Mouse (Mus musculus) Patski (cell line): ENCODE data around the gene Gm45337. TPM values are rescaled to one million over a fixed set of nuclear protein-coding genes. Genes with fewer than 3 reads are reported as not detected.
A peak's percentile ranks its signal among the peaks of the same experiment; 100 is the strongest.

ENCODE experiments used
- ATAC-seq: fragments of 100-300 bp; one replicate; pipeline ENCODE4 v1.8.0; 2021
- CTCF ChIA-PET: fragments of 350-600 bp; sonication (Branson Sonifier 250); formaldehyde crosslinking; loops from one replicate; lab custom pipeline; 2022; ENCODE audit warnings: inconsistent platforms; lab: Charles Lee
- POLR2A ChIA-PET: fragments of 350-600 bp; sonication (Branson Sonifier 250); formaldehyde crosslinking; loops from one replicate; lab custom pipeline; 2022; ENCODE audit warnings: antibody characterized with exemption, inconsistent platforms; lab: Charles Lee
- DNase-seq: peaks from one replicate; pipeline ENCODE4 v3.0.0-alpha.2; 2011; ENCODE audit warnings: low read depth, low spot score
- H3K27me3 ChIP-seq: fragments of 371-371 bp; one replicate; pipeline ENCODE4 v1.5.1; 2021
- CTCF ChIP-seq: fragments of 100-300 bp; IDR thresholded peaks from one replicate; pipeline ENCODE4 v1.5.1; 2021
- in situ Hi-C: fragments of 300-500 bp; cut with MboI; formaldehyde crosslinking; loops from 3 replicates; pipeline ENCODE4 v1.11.1; 2018; ENCODE audit warnings: low pct_unique_long_range_greater_than_20kb, mixed read lengths
- polyA plus RNA-seq: library from polyadenylated mRNA; unstranded; gene quantifications from one replicate; pipeline ENCODE4 v1.2.3, GENCODE M21; 2021

Gene Gm45337
- polyA plus RNA-seq, 1 experiment from 2014 or later, result not detected

GRCm38 (mm10) chr7:142104747-142105146 lies 39.7 kb downstream of the Gm45337 start:
- in situ Hi-C loops, result no loop called here
- TF ChIP-seq CTCF, result no peak
- no peaks in the 10 kb centered on the region for H3K27me3 ChIP-seq
- ChIA-PET POLR2A (no interaction called here), CTCF (interaction anchor here (1.3 kb wide), 1 partner anchor 52 kb away, joined by 3 read pairs; no protein-coding TSS in a partner anchor)
- DNase-seq (no peak), ATAC-seq (no peak)

GRCm38 (mm10) chr7:142097776-142098175 lies 46.6 kb downstream of the Gm45337 start:
- POLR2A ChIA-PET, result interaction anchor here (2.1 kb wide), 1 partner anchor 27 kb away, joined by 8 read pairs; no protein-coding TSS in a partner anchor
- CTCF ChIA-PET, result interaction anchor here (0.8 to 5.0 kb wide), 18 partner anchors 9 to 155 kb away, joined by 3 to 67 read pairs (median 4); no protein-coding TSS in a partner anchor
- DNase-seq (no peak), ATAC-seq (peak; percentile 38)
- TF ChIP-seq CTCF, result no peak
- H3K27me3 ChIP-seq, result no peaks in the 10 kb centered on the region
- in situ Hi-C loops, result loop anchor here (5.0 to 25.0 kb wide), 2 partner anchors 35 to 535 kb away; partner anchors contain the start of genes Ap2a2 and Mob2

- in situ Hi-C loops, result loop anchor here (5.0 to 25.0 kb wide), 2 partner anchors 34 to 534 kb away; partner anchors contain the start of genes Ap2a2 and Mob2
- no peak for TF ChIP-seq CTCF
- CTCF ChIA-PET, result interaction anchor here (0.9 to 5.0 kb wide), 10 partner anchors 8 to 78 kb away, joined by 3 to 67 read pairs (median 5); no protein-coding TSS in a partner anchor
- DNase-seq, result no peak
- ATAC-seq, result no peak
- POLR2A ChIA-PET, result interaction anchor here (2.1 kb wide), 1 partner anchor 26 kb away, joined by 8 read pairs; no protein-coding TSS in a partner anchor
- H3K27me3 ChIP-seq, result no peaks in the 10 kb centered on the region
Observed at GRCm38 (mm10) chr7:142096701-142097100, 47.7 kb downstream of the Gm45337 start.

GRCm38 (mm10) chr7:142095183-142095931 lies 49.0 kb downstream of the Gm45337 start, which contains the start of gene Dusp8:
Gene Dusp8, minus strand, starts transcription at chr7:142095843.
- in situ Hi-C loops, result loop anchor here (5.0 to 25.0 kb wide), 2 partner anchors 33 to 533 kb away; partner anchors contain the start of genes Ap2a2 and Mob2
- ATAC-seq (peak; percentile 70), DNase-seq (no peak)
- ChIA-PET CTCF (interaction anchor here (1.2 to 5.0 kb wide), 4 partner anchors 10 to 200 kb away, joined by 3 to 67 read pairs (median 6); no protein-coding TSS in a partner anchor), POLR2A (interaction anchor here (0.7 to 2.9 kb wide), 4 partner anchors 10 to 24 kb away, joined by 3 to 27 read pairs (median 6); no protein-coding TSS in a partner anchor)
- no peak for TF ChIP-seq CTCF
- H3K27me3 ChIP-seq, result no peaks in the 10 kb centered on the region

- ATAC-seq (peak; percentile 3), DNase-seq (no peak)
- H3K27me3 ChIP-seq, result no peaks in the 10 kb centered on the region
- in situ Hi-C loops, result loop anchor here (5.0 to 25.0 kb wide), 2 partner anchors 32 to 532 kb away; partner anchors contain the start of genes Ap2a2 and Mob2
- ChIA-PET POLR2A (interaction anchor here (1.0 to 2.9 kb wide), 4 partner anchors 9 to 23 kb away, joined by 3 to 27 read pairs (median 6); no protein-coding TSS in a partner anchor), CTCF (interaction anchor here (0.9 to 5.0 kb wide), 5 partner anchors 9 to 199 kb away, joined by 3 to 67 read pairs (median 5); no protein-coding TSS in a partner anchor)
- no peak for TF ChIP-seq CTCF
Observed at GRCm38 (mm10) chr7:142094301-142095143, 49.9 kb downstream of the Gm45337 start.

- no peak for DNase-seq
- CTCF ChIA-PET, result interaction anchor here (0.6 to 0.9 kb wide), 2 partner anchors 23 to 77 kb away, joined by 3 to 4 read pairs; no protein-coding TSS in a partner anchor
- POLR2A ChIA-PET, result interaction anchor here (1.1 to 2.9 kb wide), 2 partner anchors 9 to 17 kb away, joined by 3 to 27 read pairs; no protein-coding TSS in a partner anchor
- in situ Hi-C loops, result loop anchor here (25.0 kb wide), 1 partner anchor 531 kb away; the partner anchor contains the start of gene Ap2a2
- no peaks in the 10 kb centered on the region for H3K27me3 ChIP-seq
- no peak for TF ChIP-seq CTCF
- ATAC-seq, result no peak
Observed at GRCm38 (mm10) chr7:142093696-142094240, 50.6 kb downstream of the Gm45337 start.

Other genes starting within 250 kb of the Gm45337 start
- 48.0 TPM for gene Tollip, start 226.1 kb downstream of the Gm45337 start, polyA plus RNA-seq
- 0.04 TPM for gene Brsk2, start 194.9 kb downstream of the Gm45337 start, polyA plus RNA-seq
- gene Mob2, start 83.5 kb downstream of the Gm45337 start, polyA plus RNA-seq, result 35.2 TPM
- gene Dusp8, start 48.8 kb downstream of the Gm45337 start, polyA plus RNA-seq, result 15.2 TPM
- not detected for gene Gm45618, start 23.9 kb downstream of the Gm45337 start, polyA plus RNA-seq
- gene Gm39115, start 8.6 kb downstream of the Gm45337 start, polyA plus RNA-seq, result not detected
- not detected for gene Gm29735, start 12.5 kb upstream of the Gm45337 start, polyA plus RNA-seq
- not detected for gene Gm4553, start 21.1 kb upstream of the Gm45337 start, polyA plus RNA-seq
- gene Krtap5-2, start 31.4 kb upstream of the Gm45337 start, polyA plus RNA-seq, result not detected
- gene Gm10153, start 45.8 kb upstream of the Gm45337 start, polyA plus RNA-seq, result not detected
- gene Krtap5-3, start 56.8 kb upstream of the Gm45337 start, polyA plus RNA-seq, result not detected
- gene Gm7579, start 67.3 kb upstream of the Gm45337 start, polyA plus RNA-seq, result not detected
- not detected for gene Krtap5-5, start 85.4 kb upstream of the Gm45337 start, polyA plus RNA-seq
- not detected for gene Gm40460, start 96.5 kb upstream of the Gm45337 start, polyA plus RNA-seq
- not detected for gene Gm2431, start 113.7 kb upstream of the Gm45337 start, polyA plus RNA-seq
- gene Gm4559, start 129.8 kb upstream of the Gm45337 start, polyA plus RNA-seq, result not detected
- not detected for gene Krtap5-1, start 152.5 kb upstream of the Gm45337 start, polyA plus RNA-seq
- not detected for gene Krtap5-4, start 158.9 kb upstream of the Gm45337 start, polyA plus RNA-seq
- 325 TPM for gene Ifitm10, start 229.1 kb upstream of the Gm45337 start, polyA plus RNA-seq
- 1,155 TPM for gene Gm49369, start 238.1 kb upstream of the Gm45337 start, polyA plus RNA-seq
- 3,389 TPM for gene Ctsd, start 243.4 kb upstream of the Gm45337 start, polyA plus RNA-seq